Mouse (Mus musculus): ENCODE measurements around the gene Pitx3.
"Not testable (repeated sequence)": the region's sequence is repeated elsewhere in the genome, so short reads cannot be mapped to it uniquely, and the experiment has no call there.

Pitx3 gene

GRCm38 (mm10) chr19:46131694-46132525 lies 16.2 kb downstream of the Pitx3 start, which contains the start of gene Elovl3:
TSS of gene Elovl3 (plus strand) at chr19:46131897.
- DNase-seq (ENCODE audit: low spot score), result no peak

- no peak for DNase-seq (ENCODE audit: low spot score)
These were observed 16.8 kb downstream of the Pitx3 start for GRCm38 (mm10) chr19:46131283-46131682.

DNA sequence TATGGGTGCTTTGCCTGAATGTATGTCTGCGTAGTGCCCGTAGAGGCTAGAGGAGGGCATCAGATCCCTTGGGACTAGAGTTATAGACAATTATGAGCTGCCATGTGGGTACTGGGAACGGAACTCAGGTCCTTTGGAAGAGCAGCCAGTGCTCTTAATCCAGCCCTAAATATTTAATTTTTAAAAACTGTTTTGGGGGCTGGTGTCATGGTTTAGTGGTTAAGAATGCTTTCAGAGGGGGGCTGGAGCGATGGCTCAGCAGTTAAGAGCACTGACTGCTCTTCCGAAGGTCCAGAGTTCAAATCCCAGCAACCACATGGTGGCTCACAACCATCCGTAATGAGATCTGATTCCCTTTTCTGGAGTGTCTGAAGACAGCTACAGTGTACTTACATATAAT lies 18.4 kb downstream of the Pitx3 start:
- DNase-seq (ENCODE audit: low spot score), result not testable (repeated sequence)

- no peak for DNase-seq (ENCODE audit: low spot score)
These were observed 21.8 kb downstream of the Pitx3 start for GRCm38 (mm10) chr19:46126301-46126700.

- DNase-seq (ENCODE audit: low spot score), result no peak
These were observed 23.5 kb downstream of the Pitx3 start for GRCm38 (mm10) chr19:46124651-46125050.

DNA sequence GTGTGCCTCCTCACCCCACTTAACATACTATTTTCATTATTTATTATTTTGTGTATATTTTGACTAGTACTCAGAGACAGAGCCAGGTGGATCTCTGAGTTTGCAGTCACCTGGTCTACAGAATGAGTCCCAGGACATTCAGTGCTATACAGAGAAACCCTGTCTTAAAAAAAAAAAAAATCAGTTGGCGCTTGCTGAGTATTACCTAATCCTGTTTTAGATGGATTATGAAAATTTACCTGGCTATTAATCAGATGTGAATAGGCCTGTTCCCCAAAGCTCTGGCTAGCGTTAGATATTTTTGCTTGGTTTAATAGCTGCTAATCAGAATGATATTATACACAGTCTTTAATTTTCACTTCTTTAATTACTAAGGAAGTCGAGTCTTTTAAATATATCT lies 24.2 kb downstream of the Pitx3 start:
- DNase-seq (ENCODE audit: low spot score), result no peak

DNA sequence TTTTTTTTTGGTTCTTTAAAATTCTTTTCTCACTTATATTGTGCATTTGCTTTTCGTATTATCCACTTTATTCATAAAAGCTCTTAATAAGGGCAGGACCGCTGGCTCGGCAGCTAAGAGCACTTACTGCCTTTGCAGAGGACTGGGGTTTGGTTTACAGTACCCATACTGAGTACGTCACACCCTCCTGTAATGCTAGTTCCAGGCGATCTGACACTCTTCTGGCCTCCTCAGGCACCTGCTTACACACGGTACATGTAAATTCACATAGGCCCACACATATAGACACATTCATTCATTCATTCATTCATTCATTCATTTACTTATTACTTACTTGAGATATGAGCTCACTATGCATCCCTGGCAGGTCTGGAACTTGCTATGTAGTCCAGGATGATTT lies 27.3 kb downstream of the Pitx3 start:
- no peak for DNase-seq (ENCODE audit: low spot score)

DNA sequence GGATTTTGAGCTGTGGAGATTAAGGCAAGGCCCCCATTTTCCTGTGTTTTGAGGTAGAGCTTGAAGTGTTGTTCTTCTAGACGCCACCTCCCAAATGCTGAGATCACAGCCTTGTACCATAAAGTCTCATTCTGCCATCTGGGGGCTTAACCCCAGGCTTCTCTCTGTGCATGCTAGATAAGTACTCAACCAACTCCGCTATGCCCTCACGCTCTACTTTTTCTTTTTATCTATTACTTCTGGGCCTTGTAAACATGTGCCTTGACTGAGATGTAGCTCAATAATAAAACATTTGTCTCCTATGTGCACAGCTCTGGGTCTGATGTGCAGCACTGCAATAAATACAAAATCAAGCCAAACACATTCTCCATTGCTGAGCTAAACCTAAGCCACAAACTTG lies 28.7 kb downstream of the Pitx3 start:
- no peak for DNase-seq (ENCODE audit: low spot score)

DNA sequence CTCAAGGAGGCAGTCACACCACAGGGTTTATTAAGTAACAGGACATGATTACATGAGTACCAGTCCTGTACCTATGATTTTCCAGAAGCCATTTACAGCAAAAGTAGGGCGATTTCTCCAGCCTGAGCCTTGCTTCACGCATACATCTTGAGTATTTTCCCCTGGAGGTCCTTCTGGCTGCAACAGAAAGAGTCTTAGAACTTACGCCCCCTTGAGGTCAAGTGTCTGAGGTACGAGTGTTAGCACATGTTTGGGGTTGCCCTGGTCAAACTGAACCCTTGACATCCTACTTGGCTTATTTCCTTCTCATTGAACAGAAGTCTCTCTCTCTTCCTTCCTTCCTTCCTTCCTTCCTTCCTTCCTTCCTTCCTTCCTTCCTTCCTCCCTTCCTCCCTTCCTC lies 33.5 kb downstream of the Pitx3 start:
- no peak for DNase-seq (ENCODE audit: low spot score)

- no peak for DNase-seq (ENCODE audit: low spot score)
These were observed 37.3 kb downstream of the Pitx3 start for GRCm38 (mm10) chr19:46110781-46111180.

DNA sequence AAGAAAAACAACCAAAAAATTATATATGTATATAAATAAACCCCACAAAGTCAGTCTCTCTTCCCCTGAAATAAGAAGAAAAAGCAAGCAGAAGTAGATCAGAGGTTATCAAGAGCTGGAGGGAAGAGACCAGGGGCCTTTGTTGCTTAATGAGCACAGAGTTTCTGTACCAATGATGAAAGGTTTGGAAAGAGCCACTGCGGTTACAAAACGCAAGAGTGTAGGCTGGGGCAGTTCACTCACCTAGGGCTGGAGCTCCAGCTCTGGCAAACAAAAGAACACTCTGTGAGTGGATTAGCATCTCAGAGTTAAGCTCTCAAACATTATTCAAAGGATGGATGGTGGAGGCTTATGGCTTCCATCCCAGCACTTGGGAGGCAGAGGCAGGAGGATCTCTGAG lies 37.9 kb downstream of the Pitx3 start:
- DNase-seq (ENCODE audit: low spot score), result no peak

DNA sequence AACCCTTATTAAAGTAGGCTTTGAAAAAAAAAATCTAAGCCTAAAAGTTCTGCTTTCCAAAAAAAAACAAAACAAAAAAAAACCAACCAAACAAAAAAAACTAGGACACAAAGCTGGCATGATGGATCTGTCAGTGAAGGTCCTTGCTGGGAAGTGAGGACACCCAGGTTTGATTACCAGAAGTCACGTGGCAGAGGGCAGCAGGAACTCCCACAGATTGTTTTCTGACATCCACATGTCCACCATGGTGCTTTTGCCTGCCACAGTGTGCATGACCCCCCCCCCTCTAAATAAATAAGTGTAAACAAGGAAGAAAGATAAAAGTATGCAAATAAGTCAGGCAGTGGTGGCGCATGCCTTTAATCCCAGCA lies 44.0 kb downstream of the Pitx3 start:
- no peak for DNase-seq (ENCODE audit: low spot score)

GRCm38 (mm10) chr19:46103437-46104186 lies 44.5 kb downstream of the Pitx3 start:
- DNase-seq (ENCODE audit: low spot score), result no peak

DNA sequence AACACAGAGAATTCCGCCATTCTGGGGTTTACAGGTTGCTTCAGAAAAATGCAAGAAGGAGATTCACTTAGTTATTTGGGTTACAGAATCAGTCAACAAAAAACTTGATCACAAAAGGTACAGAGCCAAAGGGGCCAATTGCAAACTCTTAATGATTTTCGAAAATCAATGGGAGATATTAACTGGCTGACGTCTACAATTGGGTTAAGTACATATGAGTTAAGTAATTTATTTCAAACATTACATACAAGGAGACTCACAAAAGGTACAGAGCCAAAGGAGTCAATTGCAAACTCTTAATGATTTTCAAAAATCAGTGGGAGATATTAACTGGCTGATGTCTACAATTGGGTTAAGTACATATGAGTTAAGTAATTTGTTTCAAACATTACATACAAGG lies 48.6 kb downstream of the Pitx3 start:
- DNase-seq (ENCODE audit: low spot score), result no peak

DNA sequence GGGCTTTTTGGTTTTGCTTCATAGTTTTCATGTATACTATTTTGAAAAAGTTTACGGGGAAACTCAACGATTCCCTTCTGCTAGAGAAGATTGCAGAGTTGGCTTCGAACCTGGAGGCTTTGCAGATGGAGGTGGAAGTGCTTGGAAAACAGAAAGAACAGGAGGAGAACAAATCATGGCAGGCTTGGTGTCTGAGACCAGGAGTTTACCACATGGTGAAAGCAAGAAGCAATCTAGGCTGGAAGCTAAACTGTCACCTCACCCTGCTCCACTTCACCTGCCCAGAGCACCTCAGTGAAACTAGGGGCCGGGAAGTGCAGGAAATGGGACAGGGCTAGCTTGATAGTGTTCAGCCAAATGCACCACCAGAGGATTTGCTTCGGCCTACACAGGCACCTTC lies 51.7 kb downstream of the Pitx3 start:
- no peak for DNase-seq (ENCODE audit: low spot score)

GRCm38 (mm10) chr19:46095291-46095690 lies 52.8 kb downstream of the Pitx3 start:
- no peak for DNase-seq (ENCODE audit: low spot score)

- DNase-seq (ENCODE audit: low spot score), result no peak
These were observed 54.0 kb downstream of the Pitx3 start for GRCm38 (mm10) chr19:46094144-46094543.

DNA sequence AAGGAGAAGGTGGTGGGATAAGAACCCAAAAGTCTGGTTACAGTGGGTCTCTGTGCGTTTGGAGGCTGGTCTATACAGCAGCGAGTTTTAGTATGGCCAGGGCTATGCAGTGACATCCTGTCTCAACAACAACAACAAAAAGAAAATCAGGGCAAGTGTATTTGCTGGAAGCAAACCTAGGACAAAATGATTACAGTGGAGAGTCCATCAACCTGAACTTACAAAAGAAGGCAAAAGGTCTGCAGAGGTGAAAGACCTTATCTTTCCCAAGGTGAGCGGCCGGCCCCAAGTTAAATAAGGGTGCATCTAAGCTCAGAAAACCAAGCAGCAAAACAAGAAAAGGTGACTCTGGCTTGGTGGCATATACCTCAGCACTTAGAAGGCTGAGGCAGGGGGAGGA lies 56.5 kb downstream of the Pitx3 start:
- no peak for DNase-seq (ENCODE audit: low spot score)

DNA sequence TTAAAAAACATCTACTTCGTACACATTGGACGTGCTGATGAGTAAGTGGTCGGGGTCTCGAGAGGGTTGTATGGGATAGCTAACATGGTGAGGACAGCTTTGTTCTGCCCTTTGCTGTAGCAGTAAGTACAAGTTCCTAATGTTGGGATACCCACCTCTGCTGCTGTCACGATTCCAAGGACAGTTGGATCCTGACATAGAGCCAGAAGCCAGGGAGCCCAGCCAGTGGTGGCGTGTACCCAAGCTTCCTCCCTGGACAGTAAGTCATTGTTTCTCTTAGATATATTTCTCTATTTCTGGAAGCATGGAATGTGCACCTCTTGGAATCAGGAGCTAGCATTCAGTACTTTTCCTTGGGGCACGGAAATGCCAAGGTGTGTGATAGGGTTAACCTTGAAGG lies 60.3 kb downstream of the Pitx3 start:
- DNase-seq (ENCODE audit: low spot score), result no peak

GRCm38 (mm10) chr19:46086337-46086736 lies 61.8 kb downstream of the Pitx3 start:
- no peak for DNase-seq (ENCODE audit: low spot score)

All from ovary, postnatal 10 days (tissue).